1 mouse cellular context compared by ENCODE assay signal in the genomic region with DNA sequence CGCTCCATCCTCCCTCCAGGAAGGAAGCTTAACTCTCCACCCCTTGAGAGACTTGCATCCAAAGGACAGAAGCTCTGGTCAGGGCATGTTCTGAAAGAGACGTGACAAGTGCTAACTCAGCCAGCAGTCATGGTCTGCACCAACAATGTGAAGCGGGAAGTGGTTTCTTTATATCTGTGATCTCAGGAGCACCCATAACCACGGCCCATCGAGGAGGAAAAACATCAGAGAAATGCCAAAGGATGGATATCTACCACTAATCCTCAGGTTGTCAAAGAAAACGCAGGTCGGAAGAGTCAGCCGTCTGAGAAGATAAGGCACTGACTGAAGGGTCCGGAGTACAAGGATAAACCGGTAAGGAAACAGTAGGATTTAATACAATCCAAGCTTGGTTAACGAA.
TF ChIP-seq lines count a peak whose summit lies in the region.

No protein-coding gene starts in this region.

TF ChIP-seq in MEL, 35 proteins besides CTCF, POLR2A, EP300 and RAD21 (continued from another document):
- peak; percentile 76 for TF ChIP-seq ETS1 (IDR thresholded peaks at IDR 0.05; ENCODE audit: low read depth, low read length)
- TF ChIP-seq GATA1 (IDR thresholded peaks at IDR 0.05; ENCODE audit: low read depth, low read length), result peak; percentile 70
- TF ChIP-seq TAL1 (IDR thresholded peaks at IDR 0.05; ENCODE audit: low read length), result peak; percentile 15; the same call in 1 of the 2 replicates
